Mouse (Mus musculus) cerebellum, adult 11 months (tissue): ENCODE data around the gene Actrt2.

Experiments
- DNase-seq: peaks from one replicate; pipeline ENCODE4 v3.0.0; 2022

Actrt2 gene

DNA sequence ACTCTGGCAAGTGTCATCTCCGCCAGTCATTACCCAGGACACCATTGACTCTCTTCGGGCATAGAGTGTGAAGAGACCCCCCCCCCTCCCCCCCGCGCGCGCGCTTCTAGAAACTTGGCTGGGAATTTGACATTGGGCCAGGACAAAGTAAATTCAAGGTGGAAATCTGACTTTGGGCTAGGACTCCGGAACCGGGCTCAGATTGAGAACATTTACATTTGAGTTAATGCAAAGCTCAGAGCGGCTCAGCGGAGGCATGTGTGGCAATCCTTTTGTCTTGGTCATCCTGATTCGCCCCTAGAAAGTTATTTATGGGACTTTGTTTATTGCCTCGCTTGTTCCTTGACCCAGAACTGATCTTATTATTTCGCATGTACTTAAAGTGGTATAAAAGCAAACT is 14.6 kb upstream of the Actrt2 start:
- DNase-seq: no peak

DNA sequence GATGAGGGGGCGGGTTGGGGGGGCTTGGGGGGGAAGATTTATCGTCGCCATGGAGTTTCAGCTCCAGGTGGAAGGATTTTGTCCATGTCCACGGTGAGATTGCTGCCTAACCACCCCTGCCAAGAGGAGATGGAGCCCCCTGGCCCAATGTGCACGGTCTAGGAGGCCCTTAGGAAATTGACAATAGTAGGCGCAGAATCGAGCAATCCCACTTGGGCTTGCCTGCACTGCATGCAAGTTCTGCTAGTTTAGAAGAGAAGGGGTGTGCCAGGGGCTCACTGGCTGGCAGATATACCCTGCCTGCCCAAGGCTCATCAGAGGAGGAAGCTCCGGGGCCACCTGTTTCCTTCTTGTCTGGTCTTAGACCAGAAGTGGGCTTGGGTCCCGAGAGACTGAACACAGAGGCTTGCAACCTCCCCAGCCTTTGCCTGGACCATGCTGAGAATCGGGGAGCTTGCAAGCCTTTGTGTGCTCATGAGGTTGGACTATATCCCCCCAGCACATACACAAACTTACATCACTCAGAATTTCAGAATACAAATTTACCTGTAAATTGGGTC is 7.9 kb upstream of the Actrt2 start:
- DNase-seq: no peak

DNA sequence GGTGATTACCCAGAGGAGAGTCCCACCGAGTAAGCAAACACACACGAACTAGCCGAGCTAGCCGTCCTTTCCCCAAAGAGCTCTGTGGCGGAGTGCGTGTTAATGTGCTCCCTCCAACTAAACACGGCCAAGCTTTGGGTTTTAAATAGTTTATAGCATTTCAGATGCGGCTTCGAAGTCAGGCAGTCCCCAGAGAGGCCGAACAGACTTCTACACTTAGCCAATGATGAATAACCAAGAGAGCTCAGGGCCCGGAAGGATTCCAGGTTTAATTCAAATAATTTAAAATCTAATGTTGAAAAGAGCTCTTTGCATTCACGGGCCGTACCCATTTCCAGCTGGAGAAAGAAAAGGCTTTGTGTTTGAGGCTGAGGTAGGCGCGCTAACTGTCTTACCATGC is 7.3 kb upstream of the Actrt2 start:
- no peak for DNase-seq

DNA sequence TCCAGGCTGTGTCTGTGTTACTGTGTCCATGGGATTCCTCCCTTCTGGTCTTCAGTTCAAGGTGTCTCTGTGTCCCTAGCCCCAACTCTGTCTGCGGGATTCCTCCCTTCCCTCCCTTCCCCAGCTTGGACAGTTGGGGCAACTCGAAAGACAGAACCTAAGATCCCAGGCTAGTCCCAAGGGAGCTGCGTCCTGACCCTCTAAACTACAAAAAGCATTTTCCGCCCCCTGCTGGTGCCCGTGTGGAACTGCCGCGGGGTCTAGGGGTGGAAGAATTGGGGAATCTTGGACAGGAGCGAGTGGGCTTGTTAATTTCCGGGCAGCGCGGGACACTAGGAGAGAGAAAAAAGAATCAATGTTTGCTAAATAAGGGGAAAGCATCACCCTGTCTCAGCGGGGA is 6.9 kb upstream of the Actrt2 start:
- no peak for DNase-seq

DNA sequence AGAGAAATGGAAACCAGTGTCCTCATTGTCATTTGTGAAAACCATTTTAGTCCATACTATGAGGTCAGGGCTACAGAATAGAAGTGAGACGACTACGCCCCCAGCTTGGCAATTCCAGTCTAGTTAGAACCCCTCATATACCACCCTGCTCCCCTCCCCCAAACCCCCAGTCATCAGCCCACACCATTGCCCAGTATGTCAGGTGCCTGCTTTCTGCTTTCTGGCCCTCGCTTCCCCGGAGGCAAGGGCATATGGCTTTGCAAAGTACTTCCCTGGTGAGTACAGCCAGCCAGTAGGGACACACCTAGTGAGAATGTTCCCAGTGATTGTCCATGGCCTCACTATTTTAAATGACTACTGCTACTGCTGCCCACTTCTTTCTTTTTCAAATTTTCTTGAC is 6.3 kb upstream of the Actrt2 start:
- DNase-seq: no peak

DNA sequence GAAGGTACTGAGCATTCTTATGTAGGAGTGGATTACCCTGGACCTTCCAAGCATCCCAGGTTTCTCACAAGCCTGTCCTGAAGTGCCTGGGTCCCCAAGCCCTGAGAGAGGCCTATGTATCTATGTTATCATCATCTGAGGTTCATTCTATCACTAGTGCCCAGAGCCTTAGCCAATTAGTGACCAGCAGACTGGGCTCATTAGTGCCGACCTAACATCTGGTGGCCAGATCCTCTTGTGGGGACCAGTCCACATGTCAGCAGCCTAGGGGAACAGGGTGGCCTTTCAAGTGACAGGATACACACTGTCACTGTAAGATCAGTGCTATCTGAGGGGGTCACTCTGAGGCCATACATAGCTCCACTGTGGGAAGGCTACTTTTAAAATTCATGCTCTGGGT is 4.4 kb upstream of the Actrt2 start:
- DNase-seq: no peak

DNA sequence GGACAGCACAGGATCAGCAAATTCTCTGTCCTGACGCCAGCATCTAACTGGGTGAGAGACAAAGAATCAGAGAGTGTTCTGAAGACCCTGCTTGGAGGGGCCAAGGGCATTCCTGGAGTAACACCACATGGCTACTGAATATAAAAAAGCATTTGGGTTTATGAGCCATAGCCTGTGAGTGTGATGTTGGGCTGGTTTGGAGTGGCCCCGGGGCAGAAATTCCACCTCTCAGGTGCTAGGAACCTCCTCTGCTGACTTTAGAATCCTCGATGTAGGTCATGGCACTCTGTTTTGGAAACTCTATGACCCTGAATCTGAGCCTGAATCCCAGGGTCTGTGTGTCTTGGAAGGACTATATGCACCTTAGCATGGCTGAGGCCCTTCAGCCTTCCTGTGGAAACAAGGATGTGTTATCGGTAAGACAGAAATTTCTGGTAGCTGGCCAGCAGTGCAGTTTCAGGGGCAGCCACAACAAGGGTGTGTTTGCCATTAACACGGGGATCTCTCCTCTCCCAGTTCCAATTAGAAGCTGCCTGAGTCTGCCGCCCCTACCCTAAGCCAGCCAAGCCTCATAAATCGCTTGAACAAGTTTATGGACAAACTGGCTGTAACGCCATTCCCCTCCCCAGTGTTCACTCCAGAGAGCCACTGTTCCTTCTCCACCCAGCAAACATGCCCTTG is 3.7 kb upstream of the Actrt2 start:
- DNase-seq: no peak

DNA sequence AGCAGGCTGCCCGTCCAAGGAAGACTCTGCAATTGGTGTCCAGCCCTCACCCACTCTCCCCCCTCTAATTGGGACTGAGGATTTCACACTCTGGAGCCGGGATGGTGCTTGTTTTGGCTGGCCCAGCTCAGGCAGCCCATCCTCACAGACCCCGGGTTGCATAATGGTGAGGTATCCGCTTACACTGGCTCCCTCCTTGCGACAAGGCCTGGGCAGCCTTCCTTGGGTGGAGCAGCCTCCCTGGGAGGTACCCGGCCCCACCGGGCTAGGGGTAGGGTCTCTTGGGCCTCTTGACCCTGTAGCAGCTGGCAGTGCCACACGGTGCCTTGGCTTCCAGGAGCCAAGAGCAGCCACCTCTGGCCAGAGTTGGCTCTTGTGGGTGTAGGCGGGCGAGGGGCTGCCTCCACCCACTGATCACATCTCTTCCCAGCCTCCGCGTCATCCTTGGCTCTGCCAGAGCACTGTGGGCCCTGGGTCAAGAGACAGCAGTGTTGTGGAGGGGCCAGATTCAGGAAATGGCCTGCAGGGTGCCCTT is 4.9 kb downstream of the Actrt2 start:
- DNase-seq: no peak

DNA sequence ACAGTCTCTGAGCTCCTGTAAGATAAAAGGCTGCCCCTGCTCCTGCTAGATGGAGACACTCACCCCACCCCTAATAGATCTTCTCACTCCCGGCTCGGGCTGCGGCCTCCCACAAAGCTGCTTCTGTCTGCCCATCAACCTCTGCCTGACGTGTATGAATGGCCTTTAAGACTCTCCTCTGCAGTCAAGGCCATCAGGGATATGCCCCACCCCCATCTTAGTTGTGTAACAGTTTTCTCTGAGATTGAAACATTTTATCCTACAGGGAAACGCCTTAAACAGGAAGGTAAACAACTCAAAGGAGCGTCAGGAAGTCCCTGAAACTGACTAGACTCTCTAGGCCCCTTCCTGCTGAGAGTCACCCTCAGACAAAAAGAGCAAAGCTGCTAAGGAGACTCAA is 6.4 kb downstream of the Actrt2 start:
- DNase-seq: no peak

DNA sequence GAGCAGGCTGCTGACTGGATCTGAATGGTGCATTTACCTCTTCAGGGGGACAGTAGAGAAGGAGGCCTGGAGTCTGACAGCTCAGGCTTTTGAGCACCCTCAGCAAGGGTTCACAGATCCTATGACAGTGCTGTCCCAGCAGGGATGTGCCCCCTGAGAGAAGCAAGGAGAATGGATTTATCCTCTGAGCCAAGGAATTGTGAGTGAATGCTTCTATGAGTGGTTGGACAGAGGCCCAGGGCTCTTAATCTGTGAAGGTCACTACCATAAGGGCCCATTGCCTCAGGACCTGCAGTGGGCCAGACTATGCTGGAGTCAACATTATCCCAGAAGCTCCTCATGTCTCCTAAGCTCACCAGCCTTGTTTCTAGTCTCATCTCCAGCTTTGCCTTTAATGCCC is 7.6 kb downstream of the Actrt2 start:
- no peak for DNase-seq

DNA sequence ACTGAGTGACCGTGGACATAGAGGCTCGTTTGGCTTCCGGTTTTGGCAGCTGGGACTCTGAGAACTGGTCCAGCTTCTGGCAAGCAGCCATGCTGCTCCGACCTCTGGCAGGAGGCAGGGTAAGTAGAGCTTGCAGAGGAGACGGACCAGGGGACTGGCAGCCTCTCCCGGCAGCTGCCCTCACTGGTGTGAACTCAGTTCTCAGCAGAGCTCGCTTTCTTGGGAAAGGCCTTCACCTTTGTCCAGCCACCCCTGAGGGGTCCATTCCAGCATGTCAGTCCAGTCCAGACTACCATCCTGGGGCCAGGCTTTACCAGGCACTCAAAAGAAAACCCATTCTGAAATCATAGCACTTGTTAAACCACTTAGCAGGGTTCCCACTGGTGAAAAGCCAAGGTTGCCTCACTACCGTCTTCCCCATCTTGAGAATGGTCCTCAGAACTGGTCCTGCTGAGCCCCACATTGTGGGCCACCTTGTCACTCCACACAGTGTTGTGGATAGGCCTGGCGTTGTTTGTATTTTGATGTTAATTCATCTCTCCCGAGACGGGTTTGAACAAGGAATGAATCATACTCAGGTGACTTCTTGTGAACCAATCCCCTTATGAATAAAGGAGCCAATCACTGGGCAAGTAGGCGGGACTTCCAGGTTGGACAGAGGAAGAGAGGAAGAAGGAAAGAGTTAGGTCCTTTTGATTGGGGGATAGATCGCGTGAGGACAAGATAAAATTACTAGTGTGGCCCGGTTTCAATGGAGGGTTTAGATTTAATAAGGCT is 12.3 kb downstream of the Actrt2 start:
- DNase-seq: no peak

DNA sequence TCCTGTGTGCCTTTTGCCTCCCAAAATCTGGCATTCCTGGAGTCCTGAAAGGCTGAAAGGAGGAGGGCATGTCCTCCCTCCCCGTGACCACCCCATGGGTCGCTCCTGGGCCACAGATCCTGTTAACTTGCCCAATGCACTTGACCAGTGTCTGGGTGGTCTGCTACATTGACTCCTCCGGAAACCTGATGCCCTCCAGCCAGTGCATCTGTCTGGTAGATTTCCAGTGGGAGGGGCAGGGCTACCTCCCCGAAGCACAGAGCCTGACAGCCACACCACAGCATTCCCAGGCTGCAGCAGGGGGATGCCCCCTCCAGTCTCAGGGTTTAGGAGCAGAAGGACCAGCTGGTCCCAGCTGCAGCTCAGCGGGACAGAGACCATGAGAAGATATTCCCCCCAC is 15.2 kb downstream of the Actrt2 start:
- DNase-seq: no peak

DNA sequence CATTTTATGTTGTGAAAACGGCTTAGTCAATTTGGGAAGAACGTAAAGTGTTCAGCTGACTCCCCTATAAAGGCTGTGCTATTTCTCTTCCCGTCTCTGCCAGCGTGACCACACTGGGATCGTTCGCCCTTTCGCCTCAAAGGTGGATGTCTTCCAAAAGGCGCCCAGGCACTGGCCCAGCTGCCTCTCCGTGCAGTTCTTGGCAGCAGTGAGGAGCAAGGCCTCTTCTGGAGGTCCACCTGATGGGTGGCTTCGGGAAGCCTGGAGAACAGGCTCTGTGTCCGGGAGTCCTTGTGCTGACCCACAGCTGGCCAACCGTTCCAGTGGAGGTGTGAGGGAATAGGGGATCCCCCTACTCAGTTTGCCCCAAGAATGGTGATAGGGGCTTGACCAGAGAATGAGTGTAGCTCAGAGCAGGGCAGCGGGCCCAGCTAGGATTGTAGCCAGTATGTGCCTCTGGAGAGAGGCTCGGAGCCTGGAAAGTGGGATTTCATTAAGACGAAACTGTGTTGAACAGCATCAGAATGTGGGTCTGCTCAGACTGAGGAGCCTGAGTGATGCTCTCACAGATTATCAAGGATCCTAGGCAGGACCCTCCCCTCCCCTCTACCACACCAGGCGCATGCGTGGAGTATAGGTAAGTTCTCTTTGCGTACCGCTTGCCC is 18.5 kb downstream of the Actrt2 start:
- no peak for DNase-seq

DNA sequence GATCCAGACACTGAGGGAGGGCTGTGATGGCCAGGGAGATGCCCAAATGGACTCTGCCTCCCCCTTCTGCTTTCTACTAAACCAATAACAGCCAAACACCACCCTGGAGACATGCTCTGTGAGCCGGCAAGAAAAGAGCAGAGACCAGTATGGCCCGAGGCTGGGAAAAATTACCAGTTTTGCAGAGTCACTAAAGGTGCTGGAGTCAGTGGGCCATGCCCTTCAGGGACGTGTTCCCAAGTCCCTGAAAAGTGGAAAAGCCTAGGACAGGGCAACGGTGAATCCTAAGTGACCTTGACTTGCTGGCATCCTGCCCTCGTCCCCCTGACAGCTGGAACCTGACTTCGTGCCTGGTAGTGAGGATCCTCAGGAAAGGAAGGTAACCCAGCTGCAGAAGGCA is 25.2 kb downstream of the Actrt2 start:
- no peak for DNase-seq

DNA sequence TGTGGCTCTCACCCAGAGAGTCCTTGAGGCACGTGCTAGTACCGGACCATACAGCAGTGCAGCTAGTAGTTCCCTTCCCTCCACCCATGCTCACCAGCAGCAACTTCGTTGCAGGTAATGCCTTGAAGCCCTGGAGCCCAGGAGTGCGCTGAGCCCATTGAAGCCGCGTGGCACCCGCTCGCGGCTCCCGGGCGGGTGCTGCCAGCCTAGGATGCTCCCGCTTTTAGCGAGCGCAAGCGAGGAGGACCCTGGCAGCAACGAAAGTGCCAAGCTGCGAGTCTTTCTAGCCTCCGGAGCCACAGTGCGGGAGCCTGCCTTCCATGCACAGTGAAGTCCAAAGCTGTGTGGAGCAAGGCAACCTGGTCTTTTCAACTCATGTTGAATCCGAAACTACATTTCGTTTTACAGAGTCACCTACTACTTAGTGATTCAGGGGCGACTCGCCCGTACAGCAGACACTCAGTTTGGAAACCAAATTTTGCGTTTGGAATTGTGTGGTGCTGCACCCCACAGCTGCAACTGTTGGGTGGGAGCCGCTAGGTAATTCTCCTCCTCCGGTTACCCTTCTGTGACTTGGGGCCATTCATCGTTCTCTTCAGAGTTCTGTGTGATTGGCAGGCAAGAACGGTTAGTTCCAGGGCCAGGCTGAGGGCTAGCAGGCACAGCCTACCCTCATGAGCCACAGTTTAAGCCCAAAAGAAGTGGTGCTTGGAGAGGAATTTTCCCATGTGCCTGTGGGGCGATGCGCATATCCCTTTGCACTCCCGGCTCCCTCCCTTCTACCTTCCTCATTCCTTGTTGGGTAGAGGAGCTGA is 26.2 kb downstream of the Actrt2 start:
- DNase-seq: no peak

DNA sequence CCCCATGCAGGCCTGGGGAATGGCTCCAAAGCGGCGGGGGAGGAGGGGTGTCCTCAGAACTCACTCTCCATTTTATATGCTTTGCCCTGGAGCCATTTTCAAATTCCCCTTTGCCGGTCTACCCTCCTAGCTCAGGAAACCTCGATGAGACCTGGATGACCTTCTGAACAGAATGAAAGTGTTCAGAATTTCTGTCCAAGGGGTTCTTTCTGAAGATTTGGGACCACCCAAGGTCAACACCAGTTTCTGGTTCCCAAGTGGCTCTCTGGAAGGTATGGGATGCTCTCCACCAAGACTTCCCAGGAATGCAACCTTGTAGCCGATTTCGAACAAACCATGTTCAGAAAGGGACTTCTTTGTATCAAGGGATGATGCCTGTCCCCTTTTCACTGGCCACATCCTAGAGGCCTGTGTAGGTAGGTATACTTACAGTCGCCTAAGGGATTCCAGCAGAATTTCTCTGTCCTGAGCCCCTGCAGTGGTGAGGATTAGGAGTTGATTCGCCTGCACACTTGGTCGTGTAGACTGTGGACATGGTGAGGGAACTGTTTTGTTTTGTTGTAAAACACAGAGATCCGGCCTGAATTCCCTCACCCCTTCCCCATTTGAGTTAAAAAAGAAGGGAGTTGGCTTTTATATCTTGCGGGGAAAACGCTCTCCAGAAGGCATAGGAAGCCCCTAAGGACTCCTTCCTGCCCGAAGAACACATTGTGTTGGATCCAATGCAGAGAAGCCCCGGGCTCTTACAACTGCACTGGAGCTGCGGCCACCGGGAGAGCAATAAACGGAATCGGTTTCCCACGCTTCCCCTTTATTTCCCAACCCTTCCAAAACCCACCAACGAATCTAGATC is 27.0 kb downstream of the Actrt2 start:
- DNase-seq: no peak

DNA sequence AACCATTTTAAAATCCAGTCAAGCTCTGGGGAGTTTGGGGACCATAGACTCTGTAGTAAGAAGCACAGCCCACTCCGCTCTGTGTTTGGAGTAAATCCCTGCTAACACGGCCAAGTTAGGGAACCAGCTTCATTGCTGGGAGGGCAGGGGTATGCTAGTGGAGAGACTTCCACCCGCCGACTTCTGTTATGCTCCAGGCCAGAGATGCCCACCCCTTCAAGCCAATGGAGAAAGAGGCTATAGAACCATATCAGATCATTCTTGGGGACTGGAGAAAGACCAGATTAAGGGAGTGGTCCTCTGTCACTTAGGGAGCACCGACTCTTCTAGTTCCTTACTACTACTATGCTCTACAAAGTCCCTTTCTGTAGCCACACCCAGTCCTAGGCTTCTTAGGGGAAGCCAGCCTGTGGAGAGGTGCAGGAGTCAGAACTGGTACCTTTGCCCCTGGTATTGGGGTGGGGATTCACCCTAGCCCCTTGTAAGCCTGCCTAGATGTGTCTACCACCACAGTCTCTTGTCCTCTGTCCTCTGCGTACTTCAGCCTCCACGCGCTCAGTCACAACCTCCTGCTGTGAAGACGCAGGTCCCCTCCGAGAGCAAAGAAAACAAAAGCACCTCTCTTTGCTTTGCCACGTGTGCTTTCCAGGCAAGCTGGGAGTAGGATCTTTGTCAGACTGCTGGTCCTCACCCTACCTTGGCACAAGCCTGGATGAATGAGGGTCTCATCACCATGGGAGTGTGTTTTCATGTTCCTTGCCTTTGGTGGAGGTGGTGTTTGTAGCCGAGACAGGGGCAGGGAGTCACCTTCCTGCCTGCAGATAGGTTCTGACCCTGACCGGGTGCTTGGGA is 27.9 kb downstream of the Actrt2 start:
- DNase-seq: no peak

DNA sequence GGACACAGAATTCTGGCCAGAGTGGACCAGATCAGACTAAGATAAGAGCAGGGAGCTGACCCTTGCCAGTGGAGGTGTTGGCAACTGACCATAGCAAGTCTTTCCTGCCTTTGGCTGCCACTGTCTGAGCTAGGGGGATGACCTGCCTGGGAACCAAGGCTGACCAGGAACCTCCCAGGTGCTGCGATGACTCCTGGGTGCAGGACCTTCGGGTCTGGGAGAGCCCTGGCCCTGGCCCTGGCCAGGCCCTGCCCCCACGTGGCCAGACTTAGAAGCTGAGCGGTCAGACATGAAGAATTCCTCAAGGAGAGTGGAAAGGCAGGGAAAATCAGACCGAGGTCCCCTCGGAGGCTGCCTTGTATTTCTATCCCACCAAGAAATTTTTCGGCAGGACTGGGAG is 28.5 kb downstream of the Actrt2 start:
- DNase-seq: no peak

DNA sequence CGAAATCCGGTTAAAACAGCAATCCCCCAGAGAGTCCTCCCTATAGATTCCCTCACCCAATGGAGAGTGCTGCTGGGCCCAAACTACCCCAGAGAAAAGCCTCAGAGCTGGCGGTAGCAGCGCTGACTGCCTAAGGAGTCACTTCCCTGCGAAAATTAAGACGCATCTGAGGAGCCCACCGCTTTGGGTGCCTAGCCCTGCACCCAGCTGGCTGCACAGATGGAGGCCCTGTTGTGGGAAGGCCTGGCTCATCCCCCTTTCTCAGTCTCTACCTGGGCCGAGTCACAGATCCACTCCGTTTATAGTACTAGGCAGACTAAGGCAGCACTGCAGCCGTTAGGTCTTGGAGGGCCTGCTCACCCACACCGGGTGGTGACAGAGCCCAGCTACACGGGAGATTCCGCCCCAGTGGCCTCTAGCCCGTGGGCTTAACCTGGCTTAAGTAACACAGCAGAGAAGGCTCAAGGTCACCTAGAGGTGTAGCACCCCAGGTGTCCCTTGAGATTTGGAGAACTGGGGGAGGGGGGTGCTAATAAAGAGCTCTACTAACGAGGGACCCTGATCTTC is 29.3 kb downstream of the Actrt2 start:
- DNase-seq: no peak
